Mouse (Mus musculus): Measurements from ENCODE around the gene Ciart.
"Not testable (repeated sequence)": the region's sequence is repeated elsewhere in the genome, so short reads cannot be mapped to it uniquely, and the experiment has no call there.

DNA sequence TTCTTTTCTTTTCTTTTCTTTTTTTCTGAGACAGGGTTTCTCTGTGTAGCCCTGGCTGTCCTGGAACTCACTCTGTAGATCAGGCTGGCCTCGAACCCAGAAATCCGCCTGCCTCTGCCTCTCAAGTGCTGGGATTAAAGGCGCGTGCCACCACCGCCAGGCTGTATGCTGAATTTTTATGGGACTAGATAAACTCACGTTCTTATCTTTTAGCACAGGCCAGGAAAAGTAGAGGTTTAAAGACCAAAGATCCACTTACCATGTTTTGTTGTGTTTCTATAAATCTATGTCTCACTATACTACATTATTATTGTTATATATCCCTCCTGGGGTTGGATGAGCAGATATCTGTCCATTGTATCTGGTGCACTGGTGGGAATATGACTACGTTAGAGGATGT is 41.4 kb upstream of the Ciart start:
- TF ChIP-seq CTCF, POLR2A (IDR thresholded peaks at IDR 0.05; ENCODE audit: extremely low read depth, insufficient read depth, low read length): not testable (repeated sequence)
